Mouse (Mus musculus) heart, postnatal 0 days (tissue): ENCODE data around the gene Cmtr1.

Source experiments
- CTCF ChIP-seq: IDR thresholded peaks from 2 replicates; pipeline ENCODE4 v1.5.1; 2016; ENCODE audit warnings: antibody characterized with exemption, control low read depth, low read depth
- EP300 ChIP-seq: IDR thresholded peaks from 2 replicates; pipeline ENCODE4 v1.6.1; 2016; ENCODE audit warnings: antibody characterized with exemption, low read depth

GRCm38 (mm10) chr17:29678526-29678925 is 18.1 kb downstream of the Cmtr1 start:
- TF ChIP-seq CTCF (no peak), EP300 (no peak)
